ENCODE assay signal across 8 mouse cellular contexts in the genomic region with DNA sequence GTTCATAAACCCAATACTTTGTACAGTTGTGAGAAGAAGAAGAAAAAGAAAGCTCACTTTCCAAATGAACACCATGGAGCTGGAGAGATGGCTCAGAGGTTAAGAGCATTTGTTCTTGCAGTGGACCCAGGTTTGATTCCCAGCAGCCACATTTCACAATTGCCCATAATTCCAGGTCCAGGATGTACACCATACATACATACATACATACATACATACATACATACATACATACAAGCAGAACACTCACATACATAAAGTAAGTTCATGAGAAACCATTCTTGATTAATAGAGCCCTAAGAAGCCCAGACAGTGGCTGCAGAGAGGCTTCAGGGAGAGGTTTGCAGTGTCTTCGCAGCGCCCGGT. TPM values are rescaled to one million over a fixed set of nuclear protein-coding genes. Genes with fewer than 3 reads are reported as not detected.
A peak's percentile ranks its signal among the peaks of the same experiment; 100 is the strongest.
DNase-seq lines count a peak whose midpoint lies in the region; TF ChIP-seq lines count a peak whose summit lies in the region.

No protein-coding gene starts in this region.

- no peak for DNase-seq in heart, adult 2 months
- no peak for DNase-seq in heart, postnatal 25 days (ENCODE audit: low spot score)
- peak; percentile 12 for DNase-seq in forelimb bud, embryonic 11.5 days (ENCODE audit: low read depth, low spot score)
- DNase-seq in ovary, postnatal 10 days (ENCODE audit: low spot score), result no peak
- no peak for DNase-seq in right cerebral cortex, adult 18-20 months
- DNase-seq in frontal cortex, postnatal 25 days (ENCODE audit: low spot score in 2 of 2), result no peak

- H3K4me3 ChIP-seq in heart, adult 2 months, result peak overlapping the region; percentile 86
- H3K4me3 ChIP-seq in E14TG2a.4 (replicated peaks; ENCODE audit: low read length) (peak overlapping the region; percentile 84), macrophage (ENCODE audit: inconsistent target) (peak overlapping the region; percentile 34)

- peak overlapping the region; percentile 93 for H3K27ac ChIP-seq in heart, adult 2 months
- no peak overlapping the region for H3K27ac ChIP-seq in macrophage

- TF ChIP-seq CTCF in heart, adult 2 months (IDR thresholded peaks at IDR 0.05), result no peak
- TF ChIP-seq CTCF in E14TG2a.4 (conservative IDR thresholded peaks at IDR 0.05; ENCODE audit: low read length), result no peak

- intact Hi-C loops in heart, adult 2 months (cut with DNase I), result loop anchor here (2.0 to 5.0 kb wide), 2 partner anchors 44 to 55 kb away; a partner anchor contains a TSS
- intact Hi-C loops in heart, postnatal 25 days (cut with DNase I), result no loop called here

- WGBS in heart, adult 2 months, result 2% methylated on average over 3 of the region's 3 CpGs
- 0% methylated on average over 3 of the region's 3 CpGs for WGBS in macrophage (ENCODE audit: missing documents)

- no peaks in the 10 kb centered on the region for H3K36me3 ChIP-seq in heart, adult 2 months (ENCODE audit: control insufficient read depth, insufficient read depth, low read length)
- H3K36me3 ChIP-seq in E14TG2a.4 (ENCODE audit: insufficient read depth, low read length) (no peaks in the 10 kb centered on the region), macrophage (ENCODE audit: inconsistent target) (no peaks in the 10 kb centered on the region)

- peak overlapping the region; percentile 80 for H3K9ac ChIP-seq in heart, adult 2 months (ENCODE audit: low read depth, low read length)

- H3K79me2 ChIP-seq in heart, adult 2 months (replicated peaks; ENCODE audit: control insufficient read depth, insufficient read depth, low read length), result no peaks in the 10 kb centered on the region
- no peaks in the 10 kb centered on the region for H3K79me2 ChIP-seq in macrophage (ENCODE audit: inconsistent target)

- TF ChIP-seq POLR2A in heart, adult 2 months (IDR thresholded peaks at IDR 0.05; ENCODE audit: insufficient read depth, low read depth, low read length), result no peak

- H3K4me1 ChIP-seq in heart, adult 2 months (ENCODE audit: control insufficient read depth, insufficient read depth, low read length), result peaks cover 2% of the 10 kb centered on the region; the same call in 1 of the 2 replicates
- peaks cover 6% of the 10 kb centered on the region; the same call in 1 of the 2 replicates for H3K4me1 ChIP-seq in E14TG2a.4 (replicated peaks; ENCODE audit: low read depth, low read length)

- TF ChIP-seq EP300 in heart, adult 2 months (IDR thresholded peaks at IDR 0.05; ENCODE audit: insufficient read depth, low read depth, low read length), result no peak

- H3K9me3 ChIP-seq in E14TG2a.4 (ENCODE audit: low read length), result no peaks in the 10 kb centered on the region

- H3K27me3 ChIP-seq in heart, adult 2 months (ENCODE audit: control insufficient read depth, insufficient read depth, low read length), result no peaks in the 10 kb centered on the region
- H3K27me3 ChIP-seq in E14TG2a.4 (ENCODE audit: insufficient read depth, low read length), result peaks cover 36% of the 10 kb centered on the region

RNA-seq across cellular contexts. Expression of a gene that starts 0.4 kb away (rescaled TPM):
- total RNA-seq in heart, adult 2 months (2021), result 10 to 100 TPM; 34.6 to 38.7 TPM
- 10.2 and 10.5 TPM in 2 replicates for polyA plus RNA-seq in heart, adult 2 months (2012; rRNA removed)
- 10 to 100 TPM; 26.5 to 28.7 TPM for total RNA-seq in heart, postnatal 25 days (2021)
- total RNA-seq in macrophage (2018; cell fraction: chromatin; rRNA removed), result 1 to 10 TPM in 18 of 26 experiments, under 1 TPM in 7, not detected in 1; 0.21 to 6.1 (median 2.7) TPM
- 1 to 10 TPM; 1.2 to 4.4 (median 3.3) TPM for total RNA-seq in macrophage (2018; cell fraction: cytosol; rRNA removed)
- total RNA-seq in macrophage (2018; cell fraction: nucleus; rRNA removed), result 1 to 10 TPM in 23 of 26 experiments, under 1 TPM in 2, not detected in 1; 0.40 to 8.0 (median 3.9) TPM
- 2.3 to 6.4 TPM (median 4.2 TPM) in 3 replicates for polyA plus RNA-seq in macrophage (2018)

RNA-seq across cellular contexts. Expression of a gene that starts 13.4 kb away (rescaled TPM):
- under 1 TPM; 0.27 to 0.63 TPM for total RNA-seq in heart, adult 2 months (2021)
- 1.00 and 1.4 TPM in 2 replicates for polyA plus RNA-seq in heart, adult 2 months (2012; rRNA removed)
- 1 to 10 TPM in 1 of 2 experiments, under 1 TPM in 1; 0.98 to 1.2 TPM for total RNA-seq in heart, postnatal 25 days (2021)
- total RNA-seq in macrophage (2018; cell fraction: chromatin; rRNA removed), result 10 to 100 TPM in 7 of 26 experiments, 1 to 10 TPM in 17, under 1 TPM in 2; 0.51 to 18.5 (median 6.1) TPM
- total RNA-seq in macrophage (2018; cell fraction: cytosol; rRNA removed), result 1 to 10 TPM in 25 of 26 experiments, under 1 TPM in 1; 0.86 to 3.2 (median 2.3) TPM
- 10 to 100 TPM in 2 of 26 experiments, 1 to 10 TPM in 16, under 1 TPM in 4, not detected in 4; 0.42 to 24.4 (median 4.7) TPM for total RNA-seq in macrophage (2018; cell fraction: nucleus; rRNA removed)
- 2.5 to 13.9 TPM (median 3.7 TPM) in 3 replicates for polyA plus RNA-seq in macrophage (2018)

RNA-seq across cellular contexts. Expression of a gene that starts 37.3 kb away (rescaled TPM):
- 1 to 10 TPM; 1.7 to 1.8 TPM for total RNA-seq in heart, adult 2 months (2021)
- not detected in 2 replicates for polyA plus RNA-seq in heart, adult 2 months (2012; rRNA removed)
- total RNA-seq in heart, postnatal 25 days (2021), result 1 to 10 TPM; 2.3 to 3.7 TPM
- 1 to 10 TPM in 5 of 26 experiments, not detected in 21; 1.1 to 2.6 (median 1.5) TPM for total RNA-seq in macrophage (2018; cell fraction: chromatin; rRNA removed)
- total RNA-seq in macrophage (2018; cell fraction: cytosol; rRNA removed), result 1 to 10 TPM; 1.1 to 6.2 (median 3.6) TPM
- total RNA-seq in macrophage (2018; cell fraction: nucleus; rRNA removed), result 1 to 10 TPM in 14 of 26 experiments, under 1 TPM in 3, not detected in 9; 0.71 to 4.3 (median 1.5) TPM
- polyA plus RNA-seq in macrophage (2018), result 2.2 to 6.7 TPM (median 5.8 TPM) in 3 replicates

RNA-seq across cellular contexts. Expression of a gene that starts 43.2 kb away (rescaled TPM):
- total RNA-seq in heart, adult 2 months (2021), result under 1 TPM; 0.50 to 0.80 TPM
- 0.67 and 0.94 TPM in 2 replicates for polyA plus RNA-seq in heart, adult 2 months (2012; rRNA removed)
- under 1 TPM; 0.34 to 0.56 TPM for total RNA-seq in heart, postnatal 25 days (2021)
- 1 to 10 TPM in 9 of 26 experiments, under 1 TPM in 9, not detected in 8; 0.26 to 2.4 (median 1.0) TPM for total RNA-seq in macrophage (2018; cell fraction: chromatin; rRNA removed)
- 1 to 10 TPM in 19 of 26 experiments, under 1 TPM in 7; 0.43 to 3.1 (median 1.6) TPM for total RNA-seq in macrophage (2018; cell fraction: cytosol; rRNA removed)
- 1 to 10 TPM in 13 of 26 experiments, under 1 TPM in 11, not detected in 2; 0.17 to 4.1 (median 1.1) TPM for total RNA-seq in macrophage (2018; cell fraction: nucleus; rRNA removed)
- 1.5 to 3.6 TPM (median 2.6 TPM) in 3 replicates for polyA plus RNA-seq in macrophage (2018)

RNA-seq across cellular contexts. Expression of a gene that starts 44.5 kb away (rescaled TPM):
- total RNA-seq in heart, adult 2 months (2021), result 1 to 10 TPM; 2.2 to 3.1 TPM
- polyA plus RNA-seq in heart, adult 2 months (2012; rRNA removed), result 1.00 and 2.1 TPM in 2 replicates
- total RNA-seq in heart, postnatal 25 days (2021), result 1 to 10 TPM; 2.6 to 4.5 TPM
- 1 to 10 TPM in 8 of 26 experiments, under 1 TPM in 4, not detected in 14; 0.67 to 3.7 (median 1.2) TPM for total RNA-seq in macrophage (2018; cell fraction: chromatin; rRNA removed)
- total RNA-seq in macrophage (2018; cell fraction: cytosol; rRNA removed), result 1 to 10 TPM; 1.0 to 5.9 (median 3.6) TPM
- total RNA-seq in macrophage (2018; cell fraction: nucleus; rRNA removed), result 1 to 10 TPM in 16 of 26 experiments, under 1 TPM in 3, not detected in 7; 0.75 to 3.1 (median 1.7) TPM
- 2.3 to 4.5 TPM (median 2.8 TPM) in 3 replicates for polyA plus RNA-seq in macrophage (2018)

Comparison
In these comparisons a context has a peak if more than half of its experiments do, and no peak if none do; other contexts are left out.
1. H3K4me3 ChIP-seq: peak in every context shown above with its lines; median percentile 86 in heart, adult 2 months; 84 in E14TG2a.4; 34 in macrophage.